Mouse (Mus musculus) limb, embryonic 14.5 days (tissue): ENCODE measurements at regions not wholly inside any gene's neighbourhood (a gene's known extent, or its start where the extent isn't known, plus 50 kb on each side); places are given as distances from the start of the nearest gene placed in this dataset.

Experiments used
- ATAC-seq: fragments of 200-750 bp; cut with Nextera tagmentation; 2 replicates; pipeline ENCODE4 v1.8.0; 2017; ENCODE audit warnings: low read depth, moderate number of reproducible peaks, moderate TSS enrichment; ENCODE audit not compliant: low FRiP score
- DNase-seq: peaks from one replicate; pipeline ENCODE4 v3.0.0-alpha.2; 2015; ENCODE audit warnings: low spot score
- H3K27ac ChIP-seq: fragments of 300-500 bp; sonication (generic); replicated peaks from 2 replicates; pipeline ENCODE4 v1.5.1; 2014; ENCODE audit warnings: low read depth, mild to moderate bottlenecking, low read length, moderate library complexity, mixed read lengths
- H3K27me3 ChIP-seq: fragments of 300-500 bp; sonication (generic); 2 replicates; pipeline ENCODE4 v1.6.1; 2014; ENCODE audit warnings: low read length, mixed read lengths; ENCODE audit not compliant: control insufficient read depth, insufficient read depth
- H3K36me3 ChIP-seq: fragments of 300-500 bp; sonication (generic); 2 replicates; pipeline ENCODE4 v1.6.1; 2014; ENCODE audit warnings: mild to moderate bottlenecking, low read length, moderate library complexity, mixed read lengths; ENCODE audit not compliant: control insufficient read depth, insufficient read depth
- H3K4me1 ChIP-seq: fragments of 300-500 bp; sonication (generic); 2 replicates; pipeline ENCODE4 v1.6.1; 2014; ENCODE audit warnings: antibody characterized with exemption, low read length, mixed read lengths; ENCODE audit not compliant: control insufficient read depth, insufficient read depth
- H3K4me2 ChIP-seq: fragments of 300-500 bp; sonication (generic); replicated peaks from 2 replicates; pipeline ENCODE4 v1.6.1; 2014; ENCODE audit warnings: low read depth, mild to moderate bottlenecking, low read length, moderate library complexity; ENCODE audit not compliant: severe bottlenecking
- H3K4me3 ChIP-seq: fragments of 300-500 bp; sonication (generic); replicated peaks from 2 replicates; pipeline ENCODE4 v1.5.1; 2014; ENCODE audit warnings: low read length
- H3K9ac ChIP-seq: fragments of 300-500 bp; sonication (generic); 2 replicates; pipeline ENCODE4 v1.6.1; 2014; ENCODE audit warnings: mild to moderate bottlenecking, low read depth, low read length, moderate library complexity; ENCODE audit not compliant: severe bottlenecking
- H3K9me3 ChIP-seq: fragments of 300-500 bp; sonication (generic); 2 replicates; pipeline ENCODE4 v1.6.1; 2016; ENCODE audit warnings: low read length; ENCODE audit not compliant: control insufficient read depth
- POLR2A ChIP-seq: fragments of 200-500 bp; IDR thresholded peaks from 2 replicates; pipeline ENCODE4 v1.8.0; 2012; ENCODE audit warnings: inconsistent platforms, mild to moderate bottlenecking, moderate library complexity, borderline replicate concordance; ENCODE audit not compliant: insufficient read depth, insufficient read length; ENCODE audit errors: extremely low read depth
- WGBS: fragments of 180-500 bp; shearing (Covaris S2); extraction: QIAGEN DNeasy Blood & Tissue Kit; methylation state at CpG from one replicate; pipeline ENCODE4 v1.1.7; 2014; 5-methylcytosine and 5-hydroxymethylcytosine counted together

DNA sequence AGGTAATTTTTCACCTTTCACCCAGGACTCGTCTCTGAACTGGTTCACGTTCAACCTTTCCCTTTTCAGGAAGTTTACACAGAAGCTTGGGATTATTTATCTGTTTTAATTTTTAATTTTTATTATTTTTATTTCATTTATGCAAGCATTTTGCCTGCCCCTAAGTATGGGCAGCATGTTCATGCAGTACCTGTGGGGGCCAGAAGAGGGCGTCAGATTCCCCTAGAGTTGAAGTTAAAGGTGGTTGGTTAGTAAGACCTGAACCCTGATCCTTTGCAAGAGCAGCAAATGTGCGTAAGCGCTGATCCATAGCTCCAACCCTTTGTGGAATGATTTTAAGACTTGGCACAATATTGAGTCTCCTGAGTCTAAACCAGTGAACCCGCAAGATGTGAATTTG, 271.7 kb upstream of the Rora start:
- DNase-seq: no peak
- no peaks in the 10 kb centered on the region for H3K4me1 ChIP-seq
- no peaks in the 10 kb centered on the region for H3K27me3 ChIP-seq
- H3K9ac ChIP-seq: no peak overlapping the region
- WGBS: 86% methylated on average over 6 of the region's 6 CpGs
- no peaks in the 10 kb centered on the region for H3K9me3 ChIP-seq
- H3K27ac ChIP-seq: no peak overlapping the region
- H3K4me3 ChIP-seq: no peak overlapping the region
- TF ChIP-seq POLR2A: no peak
- H3K4me2 ChIP-seq: no peak overlapping the region
- H3K36me3 ChIP-seq: no peaks in the 10 kb centered on the region
- no peak for ATAC-seq

DNA sequence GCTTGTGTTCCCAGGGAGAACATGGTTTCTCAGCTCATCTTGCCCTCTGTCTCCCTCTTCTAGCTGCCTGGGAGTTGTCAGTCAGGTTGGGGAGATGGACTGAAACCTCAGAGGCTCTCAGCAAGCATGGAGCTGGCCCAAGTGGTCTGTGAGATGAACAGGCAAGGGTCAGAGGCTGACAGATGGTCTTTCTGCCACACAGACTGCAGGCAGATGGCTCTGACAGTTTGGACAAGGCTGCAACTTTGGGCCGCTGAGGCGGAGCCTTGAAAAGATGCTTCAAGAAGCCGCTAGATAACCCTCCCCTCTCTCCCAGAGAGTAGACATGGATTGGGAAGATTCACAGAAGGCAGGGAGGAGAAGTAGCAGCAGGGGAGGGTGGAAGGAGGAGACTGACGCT, 252.7 kb upstream of the Rora start:
- Histone ChIP-seq H3K27me3 (no peaks in the 10 kb centered on the region), H3K9me3 (no peaks in the 10 kb centered on the region), H3K4me3 (no peak overlapping the region), H3K36me3 (no peaks in the 10 kb centered on the region), H3K9ac (no peak overlapping the region), H3K27ac (no peak overlapping the region), H3K4me2 (no peak overlapping the region), H3K4me1 (peaks cover 4% of the 10 kb centered on the region; the same call in 1 of the 2 replicates)
- 64% methylated on average over 4 of the region's 4 CpGs for WGBS
- ATAC-seq: no peak
- TF ChIP-seq POLR2A: no peak
- no peak for DNase-seq

DNA sequence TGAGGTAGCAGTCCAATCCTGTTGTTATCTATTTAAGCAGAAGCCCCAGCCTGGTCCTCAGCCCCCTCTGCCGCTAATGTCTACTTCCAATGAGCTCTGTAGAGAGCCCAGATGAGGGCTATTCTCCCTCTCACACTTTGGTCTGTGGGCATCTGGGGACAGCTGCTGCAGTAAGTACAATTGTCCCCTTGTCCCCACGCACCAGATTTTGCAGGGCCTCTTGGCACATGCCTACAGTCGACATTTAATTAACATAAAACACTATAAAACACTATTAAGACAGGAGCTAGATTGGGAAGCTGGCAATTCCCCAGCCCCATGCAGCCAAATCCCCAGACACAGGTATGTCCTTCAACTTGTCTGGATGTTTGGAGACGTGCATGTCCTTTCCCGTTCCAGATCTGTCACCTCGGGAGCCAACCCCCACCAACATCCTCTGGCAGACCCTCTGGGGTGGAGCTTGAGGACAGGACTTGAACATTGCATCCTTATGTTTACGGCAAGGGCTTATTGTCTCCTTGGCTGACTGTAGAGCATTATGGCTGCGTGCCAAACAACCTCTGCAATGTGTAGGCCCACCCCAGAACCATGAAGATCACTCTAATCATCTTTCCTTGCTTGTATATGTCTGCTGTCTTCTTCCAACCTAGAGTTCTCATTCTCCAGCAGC, 251.3 kb upstream of the Rora start:
- no peak for ATAC-seq
- 69% methylated on average over 8 of the region's 8 CpGs for WGBS

DNA sequence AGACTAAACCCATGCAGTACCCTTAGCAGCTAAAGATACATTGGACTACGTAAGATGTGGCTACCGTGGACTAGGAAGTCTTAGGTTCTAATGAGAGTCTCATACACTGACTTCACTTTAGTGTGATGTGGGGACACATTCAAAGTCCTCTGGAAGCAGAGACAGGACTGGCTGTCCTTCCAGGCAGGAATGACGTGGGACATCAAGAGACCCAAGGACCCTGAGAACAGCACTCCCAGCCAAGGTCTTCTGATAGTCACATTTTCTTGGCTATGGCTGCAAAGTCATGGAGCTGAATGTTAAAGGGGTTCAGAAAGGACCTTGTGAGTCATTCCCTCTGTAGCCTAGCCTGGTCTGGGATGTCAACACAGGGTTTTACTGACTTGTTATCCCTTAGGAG, 250.6 kb upstream of the Rora start:
- Histone ChIP-seq H3K4me3 (no peak overlapping the region), H3K9ac (no peak overlapping the region), H3K4me1 (peaks cover 4% of the 10 kb centered on the region; the same call in 1 of the 2 replicates), H3K36me3 (no peaks in the 10 kb centered on the region), H3K9me3 (no peaks in the 10 kb centered on the region), H3K27ac (no peak overlapping the region), H3K27me3 (no peaks in the 10 kb centered on the region), H3K4me2 (no peak overlapping the region)
- 93% methylated on average over 3 of the region's 3 CpGs for WGBS
- DNase-seq: no peak
- ATAC-seq: no peak
- TF ChIP-seq POLR2A: no peak

More for the DNA sequence above, 251.3 kb upstream of the Rora start:
- Histone ChIP-seq H3K4me1 (peaks cover 4% of the 10 kb centered on the region; the same call in 1 of the 2 replicates), H3K27me3 (no peaks in the 10 kb centered on the region), H3K27ac (no peak overlapping the region), H3K36me3 (no peaks in the 10 kb centered on the region), H3K4me2 (no peak overlapping the region), H3K4me3 (no peak overlapping the region), H3K9me3 (no peaks in the 10 kb centered on the region), H3K9ac (no peak overlapping the region)
- DNase-seq: peak; percentile 5
- TF ChIP-seq POLR2A: no peak

DNA sequence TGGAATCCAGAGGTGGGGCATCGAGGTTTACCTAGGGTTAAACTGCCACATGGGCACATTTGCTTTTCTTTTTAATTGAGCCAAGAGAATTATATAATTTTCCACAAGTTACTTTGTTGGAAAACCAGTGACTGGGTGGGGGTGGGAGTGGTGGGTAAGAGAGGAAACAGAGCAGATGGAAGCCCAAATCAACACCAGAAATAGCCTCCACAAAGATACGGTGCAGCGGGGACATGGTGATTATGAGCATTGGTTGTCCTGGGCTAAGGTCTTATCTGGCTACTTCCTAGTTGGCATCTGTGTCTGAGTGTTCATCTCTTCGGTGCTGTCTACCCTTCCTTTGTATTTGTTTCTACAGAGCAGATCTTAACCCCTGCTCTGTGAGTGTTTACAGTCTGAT, 250.1 kb upstream of the Rora start:
- Histone ChIP-seq H3K4me2 (no peak overlapping the region), H3K9ac (no peak overlapping the region), H3K27me3 (no peaks in the 10 kb centered on the region), H3K4me3 (no peak overlapping the region), H3K9me3 (no peaks in the 10 kb centered on the region), H3K27ac (no peak overlapping the region), H3K4me1 (peaks cover 4% of the 10 kb centered on the region; the same call in 1 of the 2 replicates), H3K36me3 (no peaks in the 10 kb centered on the region)
- no peak for ATAC-seq
- no peak for TF ChIP-seq POLR2A
- WGBS: 84% methylated on average over 4 of the region's 4 CpGs
- no peak for DNase-seq
